Mouse (Mus musculus) heart, postnatal 0 days (tissue): ENCODE measurements at regions not wholly inside any gene's neighbourhood (a gene's known extent, or its start where the extent isn't known, plus 50 kb on each side); places are given as distances from the start of the nearest gene placed in this dataset.

ENCODE experiments used
- CTCF ChIP-seq: IDR thresholded peaks from 2 replicates; pipeline ENCODE4 v1.5.1; 2016; ENCODE audit warnings: antibody characterized with exemption, control low read depth, low read depth
- EP300 ChIP-seq: IDR thresholded peaks from 2 replicates; pipeline ENCODE4 v1.6.1; 2016; ENCODE audit warnings: antibody characterized with exemption, low read depth

DNA sequence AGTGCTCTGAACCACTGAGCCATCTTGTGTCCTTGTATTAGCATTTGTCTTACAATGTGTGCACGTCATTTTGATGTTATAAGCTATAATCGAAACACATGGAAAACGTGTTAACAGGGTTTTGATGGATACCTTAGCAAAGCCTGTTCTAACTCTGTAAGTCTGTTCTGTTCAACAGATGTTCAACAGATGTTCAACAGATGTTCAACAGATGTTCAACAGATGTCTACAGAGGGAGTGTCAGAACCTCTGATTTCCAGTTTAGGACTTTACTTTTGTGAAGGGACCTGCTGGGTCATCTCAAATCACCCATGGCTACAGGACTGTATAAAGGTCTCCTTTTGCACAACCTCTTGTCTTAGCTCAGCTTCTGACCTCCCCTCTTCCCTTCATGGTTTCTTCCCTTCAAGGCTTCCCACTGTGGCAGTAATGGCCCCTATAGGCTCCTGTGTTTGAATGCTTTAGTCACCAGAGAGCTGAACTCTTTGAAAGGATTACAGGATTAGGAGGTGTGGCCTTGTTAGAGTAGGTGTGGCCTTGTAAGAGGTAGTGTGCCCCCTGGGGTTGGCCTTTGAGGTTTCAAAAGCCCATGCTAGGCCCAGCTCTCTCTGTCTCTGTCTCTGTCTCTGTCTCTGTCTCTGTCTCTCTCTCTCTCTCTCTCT, 66.8 kb upstream of the Lsm14a start:
- no peak for TF ChIP-seq CTCF
- no peak for TF ChIP-seq EP300
